ENCODE assay signal across 11 mouse cellular contexts in the genomic region with DNA sequence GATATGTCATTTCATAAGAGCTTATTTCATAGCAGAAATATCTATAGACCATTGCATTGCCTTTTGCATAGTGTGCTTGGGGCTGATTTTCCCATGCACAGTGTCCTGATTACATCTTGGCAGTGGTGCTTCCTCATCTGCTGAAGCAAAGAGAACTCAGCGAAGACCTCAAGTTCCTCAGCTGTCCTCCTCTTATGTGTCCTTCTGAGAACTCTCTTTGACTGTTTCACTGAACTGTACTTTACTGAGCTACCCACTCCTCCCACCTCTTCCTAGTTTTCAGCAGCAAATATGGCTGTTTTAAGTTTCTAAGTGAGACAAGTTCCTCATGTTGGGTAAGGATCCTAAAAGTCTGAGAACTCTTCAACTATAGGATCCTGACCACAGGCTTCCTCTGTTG. TPM values are rescaled to one million over a fixed set of nuclear protein-coding genes. Genes with fewer than 3 reads are reported as not detected.
DNase-seq lines count a peak whose midpoint lies in the region; ATAC-seq and TF ChIP-seq lines count a peak whose summit lies in the region.
"Had no signal": no experiment of that assay in that cellular context is flagged by ENCODE, and none has a peak within 500 bp of the region (broad histone marks: within the 10 kb centered on the region; RNA-seq: fewer than 3 reads in every experiment).

No protein-coding gene starts in this region.

- no peak overlapping the region for H3K4me3 ChIP-seq in intestine, embryonic 14.5 days (ENCODE audit: low read depth, low read length)
- H3K4me3 ChIP-seq in intestine, postnatal 0 days (ENCODE audit: low read depth, low read length) = no peak overlapping the region
- no peak overlapping the region for H3K4me3 ChIP-seq in limb, embryonic 10.5 days
- H3K4me3 ChIP-seq: embryonic facial prominence, embryonic 13.5 days had no signal

- WGBS in intestine, embryonic 14.5 days = 81% methylated on average over 1 of the region's 1 CpGs
- 79% methylated on average over 1 of the region's 1 CpGs for WGBS in intestine, postnatal 0 days
- 97% methylated on average over 1 of the region's 1 CpGs for WGBS in limb, embryonic 10.5 days

- no peak for TF ChIP-seq CTCF in intestine, postnatal 0 days (IDR thresholded peaks at IDR 0.05; ENCODE audit: low read depth)

- no peaks in the 10 kb centered on the region for H3K9me3 ChIP-seq in intestine, embryonic 14.5 days (ENCODE audit: control insufficient read depth, low read length)
- H3K9me3 ChIP-seq in intestine, postnatal 0 days (ENCODE audit: control insufficient read depth) = no peaks in the 10 kb centered on the region
- H3K9me3 ChIP-seq in limb, embryonic 10.5 days (replicated peaks) = no peaks in the 10 kb centered on the region
- H3K9me3 ChIP-seq: embryonic facial prominence, embryonic 13.5 days had no signal

- H3K27me3 ChIP-seq in intestine, embryonic 14.5 days (replicated peaks; ENCODE audit: control insufficient read depth, insufficient read depth, low read length) = no peaks in the 10 kb centered on the region
- H3K27me3 ChIP-seq in intestine, postnatal 0 days (replicated peaks; ENCODE audit: control insufficient read depth, insufficient read depth, low read length) = no peaks in the 10 kb centered on the region
- H3K27me3 ChIP-seq in limb, embryonic 10.5 days (ENCODE audit: low read depth, poor library complexity, severe bottlenecking) = no peaks in the 10 kb centered on the region
- H3K27me3 ChIP-seq: embryonic facial prominence, embryonic 13.5 days; Patski had no signal

- DNase-seq in intestine, embryonic 14.5 days (ENCODE audit: low spot score) = no peak
- DNase-seq in A20 (ENCODE audit: low read depth, low spot score) = peak; percentile 35
- DNase-seq in MEL-GATA-1-ER (ENCODE audit: extremely low read depth, low read depth) = peak; percentile 57
- no peak for DNase-seq in limb, embryonic 10.5 days (ENCODE audit: low spot score)
- no peak for DNase-seq in cerebellum, postnatal 36 days
- no peak for DNase-seq in adipocyte (ENCODE audit: low spot score)
- DNase-seq: gastrocnemius, postnatal 25 days had no signal

- no peak overlapping the region for H3K4me2 ChIP-seq in intestine, embryonic 14.5 days (ENCODE audit: low read length)
- H3K4me2 ChIP-seq in intestine, postnatal 0 days (replicated peaks; ENCODE audit: low read depth) = no peak overlapping the region
- H3K4me2 ChIP-seq: embryonic facial prominence, embryonic 13.5 days had no signal

- H3K36me3 ChIP-seq in intestine, embryonic 14.5 days (ENCODE audit: control insufficient read depth, insufficient read depth, low read length) = no peaks in the 10 kb centered on the region
- no peaks in the 10 kb centered on the region for H3K36me3 ChIP-seq in intestine, postnatal 0 days (ENCODE audit: control insufficient read depth, insufficient read depth)
- H3K36me3 ChIP-seq in limb, embryonic 10.5 days = no peaks in the 10 kb centered on the region
- H3K36me3 ChIP-seq: embryonic facial prominence, embryonic 13.5 days had no signal

- H3K27ac ChIP-seq in intestine, embryonic 14.5 days (ENCODE audit: low read depth) = peak overlapping the region; percentile 86
- H3K27ac ChIP-seq in intestine, postnatal 0 days (ENCODE audit: low read depth, low read length) = no peak overlapping the region
- peak overlapping the region; percentile 58; the same call in 1 of the 2 replicates for H3K27ac ChIP-seq in limb, embryonic 10.5 days

- ATAC-seq in intestine, embryonic 14.5 days (replicated peaks; ENCODE audit: low FRiP score, low TSS enrichment, low read depth) = no peak
- no peak for ATAC-seq in intestine, postnatal 0 days
- no peak for ATAC-seq in activated CD4-positive, CD25-positive, alpha-beta regulatory T cell, adult 4 months
- ATAC-seq: Patski had no signal

- H3K9ac ChIP-seq in intestine, embryonic 14.5 days (ENCODE audit: low read length) = no peak overlapping the region
- no peak overlapping the region for H3K9ac ChIP-seq in intestine, postnatal 0 days (ENCODE audit: low read depth, low read length)
- H3K9ac ChIP-seq: embryonic facial prominence, embryonic 13.5 days had no signal

- peaks cover 27% of the 10 kb centered on the region for H3K4me1 ChIP-seq in intestine, embryonic 14.5 days (replicated peaks; ENCODE audit: control insufficient read depth, insufficient read depth, low read length)
- H3K4me1 ChIP-seq in intestine, postnatal 0 days (replicated peaks; ENCODE audit: control insufficient read depth, insufficient read depth, low read length) = no peaks in the 10 kb centered on the region
- H3K4me1 ChIP-seq in limb, embryonic 10.5 days = peaks cover 24% of the 10 kb centered on the region

RNA-seq across cellular contexts. Expression of a gene that starts 58.6 kb away (rescaled TPM):
- polyA plus RNA-seq in intestine, embryonic 14.5 days (2014; fragmentation: Nextera tagmentation; extraction: Ambion mirVana) = 134 and 156 TPM in 2 replicates
- 79.8 and 85.6 TPM in 2 replicates for polyA plus RNA-seq in intestine, postnatal 0 days (2015; fragmentation: Nextera tagmentation; extraction: Ambion mirVana)
- polyA plus RNA-seq in limb, embryonic 10.5 days (2016; fragmentation: Nextera tagmentation; extraction: Ambion mirVana) = 93.6 and 105 TPM in 2 replicates
- polyA plus RNA-seq in activated CD4-positive, CD25-positive, alpha-beta regulatory T cell, adult 4 months (2017; shearing (Covaris generic)) = 10 to 100 TPM; 81.3 to 93.4 TPM

Comparison
In these comparisons a context has a peak if more than half of its experiments do, and no peak if none do; other contexts are left out.
1. DNase-seq: peak in A20 (single experiment) and MEL-GATA-1-ER (single experiment); none in intestine, embryonic 14.5 days (single experiment), limb, embryonic 10.5 days (single experiment), cerebellum, postnatal 36 days (0 of 2) and adipocyte (single experiment).